Mouse (Mus musculus): ENCODE data around the gene Cel. TPM values are rescaled to one million over a fixed set of nuclear protein-coding genes. Genes with fewer than 3 reads are reported as not detected.

Cel gene
- polyA plus RNA-seq, 1 experiment from 2014 or later, result not detected

DNA sequence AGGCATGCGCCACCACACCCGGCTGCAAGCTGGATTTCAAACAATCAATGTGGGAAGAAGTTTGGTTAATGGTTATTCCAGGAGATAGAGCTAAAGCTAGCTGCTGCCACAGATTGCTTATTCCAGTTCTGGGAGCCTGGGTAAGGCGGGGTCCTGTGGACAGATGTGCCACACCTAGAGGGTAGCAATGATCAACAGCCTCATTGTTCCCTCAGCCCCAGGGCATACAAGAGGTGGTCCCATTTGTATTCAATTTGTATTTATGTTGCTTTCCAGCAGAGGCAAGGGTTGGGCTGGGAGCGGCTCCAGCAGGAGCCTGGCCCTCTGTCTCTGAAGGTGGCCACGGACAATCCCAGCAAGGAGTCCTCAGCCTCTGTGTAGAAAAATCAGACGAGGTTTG, 56.9 kb downstream of the Cel start:
- H3K4me1 ChIP-seq (ENCODE audit: control insufficient read depth, insufficient read depth, low read length), result no peaks in the 10 kb centered on the region
- H3K27ac ChIP-seq (ENCODE audit: low read length), result no peak overlapping the region
- H3K4me3 ChIP-seq (ENCODE audit: low read depth, low read length), result no peak overlapping the region
- H3K9me3 ChIP-seq (replicated peaks; ENCODE audit: control insufficient read depth, low read length, poor library complexity, severe bottlenecking), result no peaks in the 10 kb centered on the region
- 82% methylated on average over 6 of the region's 6 CpGs for WGBS
- H3K4me2 ChIP-seq (ENCODE audit: low read length), result no peak overlapping the region
- no peaks in the 10 kb centered on the region for H3K36me3 ChIP-seq (ENCODE audit: control insufficient read depth, insufficient read depth, low read length)
- no peak overlapping the region for H3K9ac ChIP-seq (ENCODE audit: low read depth, low read length)
- H3K27me3 ChIP-seq (ENCODE audit: control insufficient read depth, insufficient read depth, low read depth, low read length), result no peaks in the 10 kb centered on the region
- no peak for ATAC-seq

DNA sequence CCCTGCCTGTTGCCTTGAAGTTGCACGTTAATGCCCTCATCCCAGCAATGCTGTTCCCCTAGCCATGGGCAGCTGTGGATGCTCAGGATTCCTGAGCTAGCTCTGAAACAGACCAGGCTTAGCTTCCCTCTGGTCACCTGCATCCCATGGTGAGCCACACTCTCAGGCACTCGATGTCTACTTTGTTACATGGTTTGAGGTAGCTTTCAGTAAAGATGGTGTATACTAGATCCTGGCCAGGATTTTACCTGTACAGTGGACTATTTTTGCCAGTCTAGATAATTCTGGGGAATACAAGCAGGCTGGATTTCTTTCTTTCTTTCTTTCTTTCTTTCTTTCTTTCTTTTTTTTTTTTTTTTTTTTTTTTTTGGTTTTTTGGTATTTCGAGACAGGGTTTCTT, 57.4 kb downstream of the Cel start, which contains the start of gene Gm10134:
TSS of gene Gm10134 (plus strand) at position 301 of the 400 bp plus-strand sequence.
- Histone ChIP-seq H3K36me3 (ENCODE audit: control insufficient read depth, insufficient read depth, low read length) (no peaks in the 10 kb centered on the region), H3K27me3 (ENCODE audit: control insufficient read depth, insufficient read depth, low read depth, low read length) (no peaks in the 10 kb centered on the region), H3K4me1 (ENCODE audit: control insufficient read depth, insufficient read depth, low read length) (no peaks in the 10 kb centered on the region), H3K4me3 (ENCODE audit: low read depth, low read length) (no peak within 1 kb of the TSS), H3K9ac (ENCODE audit: low read depth, low read length) (0 out of 2 replicates have a peak within 1 kb of the TSS, but pooled peaks have one; percentile 20), H3K9me3 (replicated peaks; ENCODE audit: control insufficient read depth, low read length, poor library complexity, severe bottlenecking) (no peaks in the 10 kb centered on the region), H3K4me2 (ENCODE audit: low read length) (no peak within 1 kb of the TSS), H3K27ac (ENCODE audit: low read length) (no peak within 1 kb of the TSS)
- 71% methylated on average over 3 of the region's 3 CpGs for WGBS
- ATAC-seq, result no peak

Small RNA genes lying within 50 kb of the gene (microRNA-seq; reads per million reads assigned to microRNA genes)
- gene Gm22824, result not detected

Other genes with a start within 250 kb of the Cel start
- gene Ppp1r26, start 116.6 kb downstream of the Cel start, polyA plus RNA-seq (2015; fragmentation: Nextera tagmentation; extraction: Ambion mirVana), result 19.8 and 22.7 TPM in 2 replicates
- 3.5 and 4.1 TPM in 2 replicates for gene 1700007K13Rik, start 97.1 kb downstream of the Cel start, polyA plus RNA-seq (2015; fragmentation: Nextera tagmentation; extraction: Ambion mirVana)
- 45.7 and 47.8 TPM in 2 replicates for gene Mrps2, start 95.3 kb downstream of the Cel start, polyA plus RNA-seq (2015; fragmentation: Nextera tagmentation; extraction: Ambion mirVana)
- 1.1 and 1.2 TPM in 2 replicates for gene Gbgt1, start 66.5 kb downstream of the Cel start, polyA plus RNA-seq (2015; fragmentation: Nextera tagmentation; extraction: Ambion mirVana)
- 2.3 and 3.6 TPM in 2 replicates for gene Gm10134, start 57.3 kb downstream of the Cel start, polyA plus RNA-seq (2015; fragmentation: Nextera tagmentation; extraction: Ambion mirVana)
- 78.4 and 82.0 TPM in 2 replicates for gene Ralgds, start 50.3 kb downstream of the Cel start, polyA plus RNA-seq (2015; fragmentation: Nextera tagmentation; extraction: Ambion mirVana)
- 42.3 and 46.3 TPM in 2 replicates for gene Gtf3c5, start 20.3 kb upstream of the Cel start, polyA plus RNA-seq (2015; fragmentation: Nextera tagmentation; extraction: Ambion mirVana)
- gene Gfi1b, start 58.6 kb upstream of the Cel start, polyA plus RNA-seq (2015; fragmentation: Nextera tagmentation; extraction: Ambion mirVana), result not detected in 2 replicates
- gene Tsc1, start 77.8 kb upstream of the Cel start, polyA plus RNA-seq (2015; fragmentation: Nextera tagmentation; extraction: Ambion mirVana), result 30.4 and 37.9 TPM in 2 replicates
- gene Spaca9, start 136.3 kb upstream of the Cel start, polyA plus RNA-seq (2015; fragmentation: Nextera tagmentation; extraction: Ambion mirVana), result 1.8 and 2.8 TPM in 2 replicates
- gene Ak8, start 136.8 kb upstream of the Cel start, polyA plus RNA-seq (2015; fragmentation: Nextera tagmentation; extraction: Ambion mirVana), result 3.4 and 4.5 TPM in 2 replicates